8 mouse cellular contexts compared by ENCODE assay signal in genomic region chr4:137593601-137594495, GRCm38 (mm10). TPM values are rescaled to one million over a fixed set of nuclear protein-coding genes. Genes with fewer than 3 reads are reported as not detected.
DNase-seq lines count a peak whose midpoint lies in the region; ATAC-seq and TF ChIP-seq lines count a peak whose summit lies in the region.

Gene Usp48 (plus strand): TSS chr4:137593755.

- H3K9me3 ChIP-seq in kidney, embryonic 14.5 days (ENCODE audit: control insufficient read depth, low read length), result no peaks in the 10 kb centered on the region
- H3K9me3 ChIP-seq in limb, embryonic 15.5 days, result no peaks in the 10 kb centered on the region

- H3K4me3 ChIP-seq in bone marrow macrophage, adult 2 months (ENCODE audit: insufficient read depth, low read length), result peak within 1 kb of the TSS; percentile 77
- peak within 1 kb of the TSS; percentile 89 for H3K4me3 ChIP-seq in embryonic fibroblast, embryonic 13.5 days (ENCODE audit: insufficient read depth, low read length)
- peak within 1 kb of the TSS; percentile 96 for H3K4me3 ChIP-seq in kidney, embryonic 14.5 days (ENCODE audit: low read length)
- H3K4me3 ChIP-seq in limb, embryonic 15.5 days, result peak within 1 kb of the TSS; percentile 96

- H3K4me2 ChIP-seq in kidney, embryonic 14.5 days (replicated peaks; ENCODE audit: low read depth, low read length), result peak within 1 kb of the TSS; percentile 93
- peak within 1 kb of the TSS; percentile 69 for H3K4me2 ChIP-seq in limb, embryonic 15.5 days

- no peaks in the 10 kb centered on the region for H3K36me3 ChIP-seq in kidney, embryonic 14.5 days (ENCODE audit: control insufficient read depth, insufficient read depth, low read length)
- H3K36me3 ChIP-seq in limb, embryonic 15.5 days, result no peaks in the 10 kb centered on the region

- DNase-seq in A20 (ENCODE audit: low read depth, low spot score), result peak; percentile 98
- peak; percentile 98 for DNase-seq in heart, adult 9 months (ENCODE audit: low spot score in 2 of 2)
- peak; percentile 94 to 96 for DNase-seq in monocyte, adult 2 months (ENCODE audit: low read depth in 1 of 2, low spot score in 2 of 2)
- peak; percentile 99 for DNase-seq in spleen, postnatal 36 days (ENCODE audit: low spot score in 2 of 2)

- peak within 1 kb of the TSS; percentile 99 for H3K27ac ChIP-seq in bone marrow macrophage, adult 2 months (ENCODE audit: insufficient read depth, low read depth, low read length)
- H3K27ac ChIP-seq in embryonic fibroblast, embryonic 13.5 days (ENCODE audit: insufficient read depth, low read length), result peak within 1 kb of the TSS; percentile 97
- peak within 1 kb of the TSS; percentile 99 for H3K27ac ChIP-seq in kidney, embryonic 14.5 days (ENCODE audit: low read depth, low read length)
- peak within 1 kb of the TSS; percentile 100 for H3K27ac ChIP-seq in limb, embryonic 15.5 days

- H3K9ac ChIP-seq in kidney, embryonic 14.5 days (ENCODE audit: low read depth, low read length), result peak within 1 kb of the TSS; percentile 90
- peak within 1 kb of the TSS; percentile 89 for H3K9ac ChIP-seq in limb, embryonic 15.5 days

- no peaks in the 10 kb centered on the region for H3K27me3 ChIP-seq in kidney, embryonic 14.5 days (ENCODE audit: control insufficient read depth, insufficient read depth, low read length)
- no peaks in the 10 kb centered on the region for H3K27me3 ChIP-seq in limb, embryonic 15.5 days

- TF ChIP-seq POLR2A in bone marrow macrophage, adult 2 months (IDR thresholded peaks at IDR 0.05; ENCODE audit: borderline replicate concordance, low read depth, low read length), result no peak; the same call in 1 of the 2 replicates
- peak; percentile 85 for TF ChIP-seq POLR2A in embryonic fibroblast, embryonic 13.5 days (IDR thresholded peaks at IDR 0.05; ENCODE audit: low read depth, low read length)

- peak; percentile 94 for ATAC-seq in kidney, embryonic 14.5 days (ENCODE audit: low FRiP score, low TSS enrichment)
- ATAC-seq in limb, embryonic 15.5 days (ENCODE audit: insufficient number of reproducible peaks, low FRiP score, low TSS enrichment, low read depth), result peak; percentile 96

- no peak for TF ChIP-seq CTCF in bone marrow macrophage, adult 2 months (IDR thresholded peaks at IDR 0.05; ENCODE audit: low read depth, low read length)
- no peak for TF ChIP-seq CTCF in embryonic fibroblast, embryonic 13.5 days (IDR thresholded peaks at IDR 0.05; ENCODE audit: borderline replicate concordance, insufficient read depth, low read length)

- H3K4me1 ChIP-seq in bone marrow macrophage, adult 2 months (ENCODE audit: control insufficient read depth, insufficient read depth, low read length), result peaks cover 30% of the 10 kb centered on the region
- 0 out of 2 replicates have a peak, but pooled peaks cover 2% of the 10 kb centered on the region for H3K4me1 ChIP-seq in embryonic fibroblast, embryonic 13.5 days (ENCODE audit: control insufficient read depth, insufficient read depth, low read length)
- H3K4me1 ChIP-seq in kidney, embryonic 14.5 days (ENCODE audit: control insufficient read depth, insufficient read depth, low read length), result peaks cover 16% of the 10 kb centered on the region
- peaks cover 33% of the 10 kb centered on the region for H3K4me1 ChIP-seq in limb, embryonic 15.5 days

- WGBS in kidney, embryonic 14.5 days, result 1% methylated on average over 92 of the region's 92 CpGs
- WGBS in limb, embryonic 15.5 days, result under 1% methylated on average over 91 of the region's 92 CpGs

RNA-seq across cellular contexts. Expression of gene Usp48, which starts in this region (rescaled TPM):
- polyA plus RNA-seq in bone marrow macrophage, adult 2 months (2012; ENCODE audit: insufficient read depth, insufficient read length, missing spikeins), result 162 and 193 TPM in 2 replicates
- polyA plus RNA-seq in embryonic fibroblast, embryonic 13.5 days (2011; ENCODE audit: insufficient read length, low read depth, missing spikeins), result 88.4 and 109 TPM in 2 replicates
- 58.3 and 91.2 TPM in 2 replicates for polyA plus RNA-seq in kidney, embryonic 14.5 days (2014; fragmentation: Nextera tagmentation; extraction: Ambion mirVana)
- polyA plus RNA-seq in limb, embryonic 15.5 days (2015; fragmentation: Nextera tagmentation; extraction: Ambion mirVana), result 58.3 and 67.2 TPM in 2 replicates

Comparison
In these comparisons a context has a peak if more than half of its experiments do, and no peak if none do; other contexts are left out.
1. Peak in every context shown above with its lines: DNase-seq, ATAC-seq, H3K4me3 ChIP-seq and H3K27ac ChIP-seq.